Mouse (Mus musculus) stomach, postnatal 0 days (tissue): Measurements from ENCODE around the gene Zfand2a.
A peak's percentile ranks its signal among the peaks of the same experiment; 100 is the strongest.

Experiments
- CTCF ChIP-seq: IDR thresholded peaks from 2 replicates; pipeline ENCODE4 v1.5.1; 2016; ENCODE audit warnings: antibody characterized with exemption, low read depth, mild to moderate bottlenecking, moderate library complexity
- EP300 ChIP-seq: optimal IDR thresholded peaks from 2 replicates; pipeline ENCODE3; 2016; ENCODE audit warnings: antibody characterized with exemption

DNA sequence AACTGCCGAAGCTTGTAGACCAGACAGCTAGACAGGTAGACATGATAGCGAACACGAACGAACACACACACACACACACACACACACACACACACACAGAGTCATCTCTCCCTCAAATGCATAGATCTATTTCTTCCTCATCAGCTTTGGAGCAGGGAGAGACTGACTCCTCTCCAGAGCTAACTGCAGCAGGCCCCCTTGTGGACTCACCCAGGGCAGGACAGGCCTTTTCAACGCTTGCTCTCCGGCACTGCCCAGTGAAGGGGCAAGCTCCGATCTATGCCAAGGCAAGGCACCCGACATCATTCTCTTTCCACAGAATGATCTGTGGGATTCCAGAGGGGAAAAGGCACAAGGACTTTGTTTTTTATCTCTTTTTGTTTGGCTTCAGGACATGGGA lies 39.1 kb downstream of the Zfand2a start:
- TF ChIP-seq EP300 (no peak), CTCF (peak; percentile 68)
